In genomic region chr2:18697591-18698244, GRCm38 (mm10) we compare ENCODE assay signal across 15 mouse cellular contexts. TPM values are rescaled to one million over a fixed set of nuclear protein-coding genes. Genes with fewer than 3 reads are reported as not detected.
DNase-seq lines count a peak whose midpoint lies in the region; ATAC-seq lines count a peak whose summit lies in the region.
"Had no signal": no experiment of that assay in that cellular context is flagged by ENCODE, and none has a peak within 500 bp of the region (broad histone marks: within the 10 kb centered on the region; RNA-seq: fewer than 3 reads in every experiment).

No protein-coding gene starts in this region.

- peaks cover 90% of the 10 kb centered on the region for H3K27me3 ChIP-seq in intestine, embryonic 14.5 days (replicated peaks; ENCODE audit: control insufficient read depth, insufficient read depth, low read length)
- H3K27me3 ChIP-seq in intestine, embryonic 15.5 days (replicated peaks), result peaks cover 51% of the 10 kb centered on the region
- H3K27me3 ChIP-seq in splenic B cell, adult 2 months (ENCODE audit: control insufficient read depth, insufficient read depth, low read length, poor library complexity, severe bottlenecking), result peaks cover 4% of the 10 kb centered on the region

- H3K4me1 ChIP-seq in intestine, embryonic 14.5 days (replicated peaks; ENCODE audit: control insufficient read depth, insufficient read depth, low read length), result peaks cover 3% of the 10 kb centered on the region; the same call in 1 of the 2 replicates
- peaks cover 6% of the 10 kb centered on the region for H3K4me1 ChIP-seq in intestine, embryonic 15.5 days (replicated peaks)

- no peak overlapping the region for H3K27ac ChIP-seq in intestine, embryonic 14.5 days (ENCODE audit: low read depth)
- H3K27ac ChIP-seq in intestine, embryonic 15.5 days, result no peak overlapping the region
- H3K27ac ChIP-seq: embryonic facial prominence, embryonic 15.5 days; heart, embryonic 13.5 days; liver, embryonic 13.5 days; macrophage had no signal

- no peak overlapping the region for H3K4me2 ChIP-seq in intestine, embryonic 14.5 days (ENCODE audit: low read length)
- no peak overlapping the region for H3K4me2 ChIP-seq in intestine, embryonic 15.5 days (replicated peaks)

- 4% methylated on average over 4 of the region's 4 CpGs for WGBS in intestine, embryonic 14.5 days
- 9% methylated on average over 4 of the region's 4 CpGs for WGBS in intestine, embryonic 15.5 days

- DNase-seq in embryo, embryonic 11 days, result peak; percentile 41
- no peak for DNase-seq in embryo, embryonic 10 days (ENCODE audit: low spot score)
- DNase-seq in intestine, embryonic 14.5 days (ENCODE audit: low spot score), result peak; percentile 59
- peak; percentile 30 for DNase-seq in retina, postnatal 1 day
- no peak for DNase-seq in retina, embryonic 14.5 days (ENCODE audit: low spot score)
- DNase-seq in splenic B cell, adult 2 months (ENCODE audit: low read depth, low spot score), result peak; percentile 32
- DNase-seq in cerebellum, adult 11-12 months, result no peak
- DNase-seq: left cerebral cortex, postnatal 4 days; liver, embryonic 13.5 days; thymus, adult 18-20 months had no signal

- no peaks in the 10 kb centered on the region for H3K9me3 ChIP-seq in intestine, embryonic 14.5 days (ENCODE audit: control insufficient read depth, low read length)
- H3K9me3 ChIP-seq in intestine, embryonic 15.5 days, result no peaks in the 10 kb centered on the region
- H3K9me3 ChIP-seq: embryonic facial prominence, embryonic 15.5 days; heart, embryonic 13.5 days; liver, embryonic 13.5 days had no signal

- ATAC-seq in intestine, embryonic 14.5 days (replicated peaks; ENCODE audit: low FRiP score, low TSS enrichment, low read depth), result no peak
- ATAC-seq in intestine, embryonic 15.5 days, result no peak
- ATAC-seq: intestine, embryonic 16.5 days had no signal

- H3K36me3 ChIP-seq in intestine, embryonic 14.5 days (ENCODE audit: control insufficient read depth, insufficient read depth, low read length), result no peaks in the 10 kb centered on the region
- H3K36me3 ChIP-seq in intestine, embryonic 15.5 days, result no peaks in the 10 kb centered on the region
- no peaks in the 10 kb centered on the region for H3K36me3 ChIP-seq in splenic B cell, adult 2 months (ENCODE audit: control insufficient read depth, insufficient read depth, low read length, poor library complexity, severe bottlenecking)
- H3K36me3 ChIP-seq: embryonic facial prominence, embryonic 15.5 days; heart, embryonic 13.5 days; liver, embryonic 13.5 days had no signal

- no peak overlapping the region for H3K4me3 ChIP-seq in intestine, embryonic 14.5 days (ENCODE audit: low read depth, low read length)
- no peak overlapping the region for H3K4me3 ChIP-seq in intestine, embryonic 15.5 days (replicated peaks)

- H3K9ac ChIP-seq in intestine, embryonic 14.5 days (ENCODE audit: low read length), result no peak overlapping the region
- H3K9ac ChIP-seq in intestine, embryonic 15.5 days, result no peak overlapping the region
- H3K9ac ChIP-seq: embryonic facial prominence, embryonic 15.5 days; heart, embryonic 13.5 days; liver, embryonic 13.5 days had no signal

RNA-seq across cellular contexts. Expression of gene Spag6, which starts 3.9 kb away (rescaled TPM):
- not detected in 2 replicates for polyA plus RNA-seq in intestine, embryonic 14.5 days (2014; fragmentation: Nextera tagmentation; extraction: Ambion mirVana)
- polyA plus RNA-seq in intestine, embryonic 15.5 days (2015; fragmentation: Nextera tagmentation; extraction: Ambion mirVana), result 0.05 TPM in 1 of 2 replicates, not detected in the other
- polyA plus RNA-seq: embryonic facial prominence, embryonic 15.5 days; heart, embryonic 13.5 days; liver, embryonic 13.5 days; macrophage had no signal

RNA-seq across cellular contexts. Expression of gene Bmi1, which starts 20.9 kb away (rescaled TPM):
- polyA plus RNA-seq in intestine, embryonic 14.5 days (2014; fragmentation: Nextera tagmentation; extraction: Ambion mirVana), result 20.7 and 25.1 TPM in 2 replicates
- 16.6 and 20.1 TPM in 2 replicates for polyA plus RNA-seq in intestine, embryonic 15.5 days (2015; fragmentation: Nextera tagmentation; extraction: Ambion mirVana)

RNA-seq across cellular contexts. Expression of gene Commd3, which starts 25.5 kb away (rescaled TPM):
- 199 and 202 TPM in 2 replicates for polyA plus RNA-seq in intestine, embryonic 14.5 days (2014; fragmentation: Nextera tagmentation; extraction: Ambion mirVana)
- 217 and 235 TPM in 2 replicates for polyA plus RNA-seq in intestine, embryonic 15.5 days (2015; fragmentation: Nextera tagmentation; extraction: Ambion mirVana)

Comparison
In these comparisons a context has a peak if more than half of its experiments do, and no peak if none do; other contexts are left out.
1. DNase-seq: peak in embryo, embryonic 11 days (single experiment), intestine, embryonic 14.5 days (single experiment), retina, postnatal 1 day (single experiment) and splenic B cell, adult 2 months (single experiment); none in embryo, embryonic 10 days (single experiment), retina, embryonic 14.5 days (single experiment) and cerebellum, adult 11-12 months (single experiment).